Mouse (Mus musculus): Measurements from ENCODE around the gene Sox1. TPM values are rescaled to one million over a fixed set of nuclear protein-coding genes. Genes with fewer than 3 reads are reported as not detected.

Sox1 gene
- not detected in 2 replicates for polyA plus RNA-seq (2012; rRNA removed)

GRCm38 (mm10) chr8:12395071-12396031 is at the start of gene Sox1:
Sox1 (plus strand) TSS chr8:12395295.

Other genes with a start within 250 kb of the Sox1 start
- not detected in 2 replicates for gene A230072I06Rik, start 116.5 kb upstream of the Sox1 start, polyA plus RNA-seq (2012; rRNA removed)
- not detected in 2 replicates for gene Spaca7, start 177.7 kb downstream of the Sox1 start, polyA plus RNA-seq (2012; rRNA removed)